ENCODE assay signal across 18 mouse cellular contexts in the genomic region with DNA sequence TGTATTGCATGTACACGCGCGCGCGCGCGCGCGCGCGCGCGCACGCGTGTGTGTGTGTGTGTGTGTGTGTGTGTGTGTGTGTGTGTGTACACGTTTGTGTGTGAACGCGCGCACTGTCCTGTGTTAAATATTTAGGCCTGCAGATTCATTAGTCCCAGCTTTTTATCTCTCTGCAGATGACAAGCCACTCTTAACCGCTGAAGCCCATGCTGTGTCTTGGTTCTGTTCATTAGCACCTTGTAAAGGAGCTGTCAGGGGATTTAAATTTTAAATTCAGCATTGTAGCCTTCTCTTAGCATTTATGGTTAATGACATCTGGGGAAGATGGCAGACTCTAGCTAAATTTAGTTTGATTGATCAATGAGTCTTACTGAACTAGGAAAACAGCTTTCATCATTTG.
DNase-seq lines count a peak whose midpoint lies in the region; ATAC-seq and TF ChIP-seq lines count a peak whose summit lies in the region.
"Had no signal": no experiment of that assay in that cellular context is flagged by ENCODE, and none has a peak within 500 bp of the region (broad histone marks: within the 10 kb centered on the region; RNA-seq: fewer than 3 reads in every experiment).

No protein-coding gene starts in this region.

- 0 out of 2 replicates have a peak, but pooled peaks cover 2% of the 10 kb centered on the region for H3K4me1 ChIP-seq in forebrain, embryonic 16.5 days (replicated peaks; ENCODE audit: control insufficient read depth, insufficient read depth, low read length)
- no peaks in the 10 kb centered on the region for H3K4me1 ChIP-seq in forebrain, embryonic 15.5 days
- peaks cover 7% of the 10 kb centered on the region for H3K4me1 ChIP-seq in embryonic fibroblast, embryonic 13.5 days (ENCODE audit: control insufficient read depth, insufficient read depth, low read length)
- H3K4me1 ChIP-seq: embryonic facial prominence, embryonic 12.5 days had no signal

- H3K27ac ChIP-seq in forebrain, embryonic 16.5 days (ENCODE audit: low read length): no peak overlapping the region
- H3K27ac ChIP-seq in forebrain, embryonic 15.5 days (replicated peaks): no peak overlapping the region
- H3K27ac ChIP-seq in embryonic fibroblast, embryonic 13.5 days (ENCODE audit: insufficient read depth, low read length): peak overlapping the region; percentile 70
- H3K27ac ChIP-seq: embryonic facial prominence, embryonic 10.5 days; embryonic facial prominence, embryonic 12.5 days; forebrain, embryonic 13.5 days had no signal

- no peak for TF ChIP-seq CTCF in brain, embryonic 14.5 days (IDR thresholded peaks at IDR 0.05; ENCODE audit: borderline replicate concordance, extremely low read depth, insufficient read depth, insufficient read length)
- no peak for TF ChIP-seq CTCF in embryonic fibroblast, embryonic 13.5 days (IDR thresholded peaks at IDR 0.05; ENCODE audit: borderline replicate concordance, insufficient read depth, low read length)

- H3K9me3 ChIP-seq in forebrain, embryonic 16.5 days (ENCODE audit: control insufficient read depth, low read length): no peaks in the 10 kb centered on the region
- no peaks in the 10 kb centered on the region for H3K9me3 ChIP-seq in forebrain, embryonic 15.5 days
- H3K9me3 ChIP-seq: embryonic facial prominence, embryonic 10.5 days; embryonic facial prominence, embryonic 12.5 days; forebrain, embryonic 13.5 days had no signal

- no peak overlapping the region for H3K9ac ChIP-seq in forebrain, embryonic 16.5 days (replicated peaks; ENCODE audit: low read depth, low read length)
- H3K9ac ChIP-seq in forebrain, embryonic 15.5 days (replicated peaks): no peak overlapping the region
- H3K9ac ChIP-seq: embryonic facial prominence, embryonic 12.5 days; forebrain, embryonic 13.5 days had no signal

- 85% methylated on average over 20 of the region's 20 CpGs for WGBS in forebrain, embryonic 16.5 days
- 86% methylated on average over 20 of the region's 20 CpGs for WGBS in forebrain, embryonic 15.5 days

- ATAC-seq in forebrain, embryonic 16.5 days: peak; percentile 55; the same call in 1 of the 2 replicates
- no peak for ATAC-seq in forebrain, embryonic 15.5 days (replicated peaks)
- ATAC-seq: forebrain, embryonic 13.5 days had no signal

- H3K4me3 ChIP-seq in forebrain, embryonic 16.5 days (replicated peaks; ENCODE audit: low read length): no peak overlapping the region
- no peak overlapping the region for H3K4me3 ChIP-seq in forebrain, embryonic 15.5 days
- H3K4me3 ChIP-seq in embryonic fibroblast, embryonic 13.5 days (ENCODE audit: insufficient read depth, low read length): no peak overlapping the region
- H3K4me3 ChIP-seq: embryonic facial prominence, embryonic 10.5 days; embryonic facial prominence, embryonic 12.5 days; erythroblast, embryonic 14.5 days; forebrain, embryonic 13.5 days had no signal

- H3K27me3 ChIP-seq in forebrain, embryonic 16.5 days (replicated peaks; ENCODE audit: control insufficient read depth, insufficient read depth, low read length): no peaks in the 10 kb centered on the region
- H3K27me3 ChIP-seq in forebrain, embryonic 15.5 days: no peaks in the 10 kb centered on the region
- H3K27me3 ChIP-seq: embryonic facial prominence, embryonic 12.5 days; forebrain, embryonic 13.5 days had no signal

- DNase-seq in brain, embryonic 14.5 days (ENCODE audit: low read depth): peak; percentile 71
- DNase-seq in gastrocnemius, postnatal 10 days: no peak
- DNase-seq in thymus, postnatal 4 days: no peak
- DNase-seq: adrenal gland, adult 2 months; adrenal gland, postnatal 10 days; adrenal gland, postnatal 25 days; cerebellum, adult 11-12 months; cerebellum, adult 2 months; cerebellum, adult 9-10 months; cerebellum, postnatal 10 days; cerebellum, postnatal 25 days had no signal

- no peak overlapping the region for H3K4me2 ChIP-seq in forebrain, embryonic 16.5 days (ENCODE audit: low read length)
- no peak overlapping the region for H3K4me2 ChIP-seq in forebrain, embryonic 15.5 days (replicated peaks)
- H3K4me2 ChIP-seq: embryonic facial prominence, embryonic 12.5 days; forebrain, embryonic 13.5 days had no signal

- no peak for TF ChIP-seq POLR2A in brain, embryonic 14.5 days (IDR thresholded peaks at IDR 0.05; ENCODE audit: borderline replicate concordance, extremely low read depth, insufficient read depth, insufficient read length, poor library complexity, severe bottlenecking)
- no peak for TF ChIP-seq POLR2A in embryonic fibroblast, embryonic 13.5 days (IDR thresholded peaks at IDR 0.05; ENCODE audit: low read depth, low read length)

- no peaks in the 10 kb centered on the region for H3K36me3 ChIP-seq in forebrain, embryonic 16.5 days (ENCODE audit: control insufficient read depth, insufficient read depth)
- no peaks in the 10 kb centered on the region for H3K36me3 ChIP-seq in forebrain, embryonic 15.5 days
- H3K36me3 ChIP-seq: embryonic facial prominence, embryonic 10.5 days; embryonic facial prominence, embryonic 12.5 days had no signal
